Mouse (Mus musculus): ENCODE measurements around the gene Sde2.
A peak's percentile ranks its signal among the peaks of the same experiment; 100 is the strongest.

GRCm38 (mm10) chr1:180902915-180903314 lies 52.0 kb downstream of the Sde2 start:
- TF ChIP-seq CTCF (IDR thresholded peaks at IDR 0.05; ENCODE audit: low read depth) (no peak), EP300 (IDR thresholded peaks at IDR 0.05; ENCODE audit: low read depth) (peak; percentile 99)
